Mouse (Mus musculus): ENCODE measurements around the gene Htr6. TPM values are rescaled to one million over a fixed set of nuclear protein-coding genes. Genes with fewer than 3 reads are reported as not detected.

Htr6 gene
- polyA plus RNA-seq, 1 experiment from 2014 or later, result 0.15 TPM

DNA sequence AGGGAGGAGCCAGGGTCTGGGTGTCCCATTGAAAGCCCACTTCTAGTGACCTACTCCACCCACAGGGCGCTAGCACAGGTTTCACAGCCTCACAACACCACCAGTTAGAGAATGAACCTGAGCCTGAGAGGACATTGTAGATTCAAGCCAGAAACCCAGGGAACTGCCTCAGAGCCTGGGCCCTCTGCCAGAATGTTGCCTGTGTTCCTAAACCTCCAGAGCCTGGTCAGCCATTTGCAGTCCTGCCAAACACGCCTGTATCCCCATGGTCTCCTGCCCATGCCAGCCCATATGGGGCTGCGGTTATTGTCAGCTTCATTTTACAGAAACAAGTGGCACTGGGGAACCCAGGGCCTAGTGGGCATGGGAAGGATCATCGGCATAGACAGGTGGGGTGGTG, 20.0 kb downstream of the Htr6 start:
- H3K9me3 ChIP-seq (ENCODE audit: low read length), result no peaks in the 10 kb centered on the region
- no peaks in the 10 kb centered on the region for H3K27me3 ChIP-seq (ENCODE audit: insufficient read depth, low read length)
- H3K36me3 ChIP-seq (ENCODE audit: insufficient read depth, low read length), result no peaks in the 10 kb centered on the region
- H3K4me3 ChIP-seq (ENCODE audit: low read length), result no peak overlapping the region
- no peak overlapping the region for H3K4me2 ChIP-seq (replicated peaks; ENCODE audit: low read depth, low read length)
- no peak overlapping the region for H3K9ac ChIP-seq (replicated peaks; ENCODE audit: low read length)
- H3K4me1 ChIP-seq (ENCODE audit: insufficient read depth, low read length), result no peaks in the 10 kb centered on the region
- ATAC-seq (ENCODE audit: low FRiP score, low TSS enrichment), result no peak
- 77% methylated on average over 4 of the region's 4 CpGs for WGBS
- no peak overlapping the region for H3K27ac ChIP-seq (ENCODE audit: low read length)

DNA sequence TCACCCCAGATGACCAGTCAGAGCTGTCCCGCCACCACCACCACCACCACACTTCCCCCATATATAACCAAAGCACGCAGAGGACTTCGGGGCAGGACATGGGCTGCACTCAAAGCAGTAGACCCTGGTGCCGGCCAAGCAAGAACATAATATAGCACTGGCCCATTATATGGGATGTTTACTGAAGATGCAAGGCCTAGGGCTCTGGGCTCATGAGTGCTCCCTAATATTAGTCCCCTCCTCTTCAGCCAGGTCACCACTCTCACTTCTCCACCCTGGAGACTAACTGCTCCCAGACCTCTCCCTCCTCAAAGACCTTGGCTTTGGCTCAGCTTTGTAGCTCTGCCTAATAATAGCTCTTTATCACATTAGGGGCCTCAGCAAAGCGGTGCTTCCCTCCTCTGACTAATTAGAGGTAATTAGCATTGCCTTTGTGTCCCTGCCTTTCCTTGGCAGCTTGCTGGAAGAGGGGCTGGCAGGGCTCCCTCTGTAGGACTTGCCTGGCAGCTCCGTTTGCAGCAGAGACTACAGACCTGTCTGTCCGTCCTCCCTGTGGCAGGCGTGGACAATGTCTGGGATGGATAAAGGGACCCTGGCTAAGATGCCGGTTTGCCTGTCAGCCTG, 21.0 kb downstream of the Htr6 start:
- no peak for ATAC-seq (ENCODE audit: low FRiP score, low TSS enrichment)
- H3K27ac ChIP-seq (ENCODE audit: low read length), result no peak overlapping the region
- no peaks in the 10 kb centered on the region for H3K27me3 ChIP-seq (ENCODE audit: insufficient read depth, low read length)
- H3K4me2 ChIP-seq (replicated peaks; ENCODE audit: low read depth, low read length), result no peak overlapping the region
- no peaks in the 10 kb centered on the region for H3K9me3 ChIP-seq (ENCODE audit: low read length)
- H3K4me3 ChIP-seq (ENCODE audit: low read length), result no peak overlapping the region
- H3K9ac ChIP-seq (replicated peaks; ENCODE audit: low read length), result no peak overlapping the region
- no peaks in the 10 kb centered on the region for H3K36me3 ChIP-seq (ENCODE audit: insufficient read depth, low read length)
- WGBS, result 53% methylated on average over 9 of the region's 9 CpGs
- no peaks in the 10 kb centered on the region for H3K4me1 ChIP-seq (ENCODE audit: insufficient read depth, low read length)

DNA sequence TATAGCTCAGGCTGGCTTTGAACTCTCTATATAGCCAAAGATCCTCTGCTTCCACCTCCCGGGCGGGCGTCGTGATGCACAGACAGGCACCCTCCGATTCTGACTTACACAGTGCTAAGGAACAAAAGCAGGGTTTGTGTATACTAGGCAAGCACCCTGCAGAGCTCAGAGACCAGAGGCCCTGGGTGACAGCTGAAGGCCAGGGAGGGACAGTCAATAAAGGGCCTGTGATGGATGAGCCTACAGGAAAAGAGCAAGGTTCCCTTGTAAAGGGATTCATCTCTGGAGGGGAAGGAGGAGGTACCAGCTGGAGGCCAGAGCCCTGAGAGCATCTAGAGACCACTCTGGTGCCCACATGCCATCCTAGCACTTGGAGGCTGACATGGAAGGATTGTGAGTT, 22.0 kb downstream of the Htr6 start:
- Histone ChIP-seq H3K9ac (replicated peaks; ENCODE audit: low read length) (no peak overlapping the region), H3K4me3 (ENCODE audit: low read length) (no peak overlapping the region), H3K36me3 (ENCODE audit: insufficient read depth, low read length) (no peaks in the 10 kb centered on the region), H3K27ac (ENCODE audit: low read length) (no peak overlapping the region), H3K27me3 (ENCODE audit: insufficient read depth, low read length) (no peaks in the 10 kb centered on the region), H3K4me2 (replicated peaks; ENCODE audit: low read depth, low read length) (no peak overlapping the region), H3K4me1 (ENCODE audit: insufficient read depth, low read length) (no peaks in the 10 kb centered on the region), H3K9me3 (ENCODE audit: low read length) (no peaks in the 10 kb centered on the region)
- ATAC-seq (ENCODE audit: low FRiP score, low TSS enrichment), result no peak
- 55% methylated on average over 5 of the region's 5 CpGs for WGBS

DNA sequence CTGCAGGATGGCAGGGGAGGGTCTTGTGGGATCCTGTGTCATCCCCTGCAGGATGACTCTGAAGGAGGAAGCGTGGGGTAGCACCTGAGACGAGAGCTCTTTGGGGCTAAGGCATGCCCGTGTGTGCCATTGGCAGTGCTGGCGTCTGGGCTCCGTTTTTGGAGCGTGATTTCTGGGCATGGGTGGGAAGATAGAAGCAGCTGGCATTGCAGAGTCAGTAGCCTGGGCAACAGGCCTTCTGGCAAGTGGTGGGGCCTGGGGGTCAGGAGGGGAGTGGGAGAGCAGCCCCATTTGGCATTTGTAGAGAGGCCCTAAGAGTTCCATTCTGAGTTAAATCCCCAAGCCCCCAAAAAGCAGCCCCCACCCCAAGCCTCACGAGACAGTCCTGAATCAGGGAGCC, 22.6 kb downstream of the Htr6 start:
- Histone ChIP-seq H3K4me3 (ENCODE audit: low read length) (no peak overlapping the region), H3K9ac (replicated peaks; ENCODE audit: low read length) (no peak overlapping the region), H3K36me3 (ENCODE audit: insufficient read depth, low read length) (no peaks in the 10 kb centered on the region), H3K9me3 (ENCODE audit: low read length) (no peaks in the 10 kb centered on the region), H3K27ac (ENCODE audit: low read length) (no peak overlapping the region), H3K4me1 (ENCODE audit: insufficient read depth, low read length) (no peaks in the 10 kb centered on the region), H3K27me3 (ENCODE audit: insufficient read depth, low read length) (no peaks in the 10 kb centered on the region), H3K4me2 (replicated peaks; ENCODE audit: low read depth, low read length) (no peak overlapping the region)
- no peak for ATAC-seq (ENCODE audit: low FRiP score, low TSS enrichment)
- WGBS, result 79% methylated on average over 7 of the region's 7 CpGs

DNA sequence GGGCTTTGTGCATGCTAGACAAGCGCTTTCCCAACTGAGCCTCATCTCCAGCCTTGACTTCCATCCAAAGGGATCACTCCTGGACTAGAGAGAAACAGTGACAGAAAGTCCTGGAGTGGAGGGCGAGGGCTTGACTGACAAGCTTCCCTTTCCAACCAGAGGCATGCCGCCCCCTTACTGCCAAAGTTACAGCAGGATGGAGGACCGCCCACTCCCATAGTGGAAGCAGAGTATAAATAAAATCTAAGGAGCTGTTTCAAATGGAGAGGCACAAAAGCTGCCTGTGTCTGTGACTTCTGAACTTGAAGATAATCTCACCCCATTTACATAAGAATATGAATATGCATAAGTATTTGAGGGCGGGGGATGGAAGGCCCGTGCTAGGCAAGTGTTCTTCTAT, 26.9 kb downstream of the Htr6 start:
- no peak overlapping the region for H3K9ac ChIP-seq (replicated peaks; ENCODE audit: low read length)
- no peak overlapping the region for H3K27ac ChIP-seq (ENCODE audit: low read length)
- WGBS, result 79% methylated on average over 6 of the region's 6 CpGs
- 0 out of 2 replicates have a peak, but pooled peaks cover 5% of the 10 kb centered on the region for H3K9me3 ChIP-seq (ENCODE audit: low read length)
- H3K36me3 ChIP-seq (ENCODE audit: insufficient read depth, low read length), result no peaks in the 10 kb centered on the region
- no peak overlapping the region for H3K4me2 ChIP-seq (replicated peaks; ENCODE audit: low read depth, low read length)
- no peak for ATAC-seq (ENCODE audit: low FRiP score, low TSS enrichment)
- H3K27me3 ChIP-seq (ENCODE audit: insufficient read depth, low read length), result no peaks in the 10 kb centered on the region
- no peaks in the 10 kb centered on the region for H3K4me1 ChIP-seq (ENCODE audit: insufficient read depth, low read length)
- H3K4me3 ChIP-seq (ENCODE audit: low read length), result no peak overlapping the region

DNA sequence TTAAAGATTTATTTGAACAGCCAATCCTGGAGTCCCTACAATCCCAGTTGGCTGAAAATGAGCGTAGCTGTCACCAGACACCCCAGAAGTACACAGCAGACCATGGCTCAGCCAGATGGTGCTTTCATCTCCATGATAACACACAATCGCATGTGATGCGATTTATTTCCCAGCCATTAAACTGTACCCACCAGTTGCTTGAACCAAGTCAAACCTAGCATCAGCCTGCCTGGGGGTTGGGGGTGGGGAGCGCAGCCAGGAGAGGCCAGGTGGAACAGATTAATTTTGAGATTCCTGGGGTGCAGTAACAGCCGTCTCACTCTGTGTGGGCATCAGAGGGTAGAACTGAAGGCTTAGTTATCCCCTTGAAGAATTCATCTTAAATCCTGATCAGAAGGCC, 29.0 kb downstream of the Htr6 start:
- Histone ChIP-seq H3K9me3 (ENCODE audit: low read length) (0 out of 2 replicates have a peak, but pooled peaks cover 5% of the 10 kb centered on the region), H3K9ac (replicated peaks; ENCODE audit: low read length) (no peak overlapping the region), H3K4me1 (ENCODE audit: insufficient read depth, low read length) (no peaks in the 10 kb centered on the region), H3K27me3 (ENCODE audit: insufficient read depth, low read length) (no peaks in the 10 kb centered on the region), H3K4me2 (replicated peaks; ENCODE audit: low read depth, low read length) (no peak overlapping the region), H3K4me3 (ENCODE audit: low read length) (no peak overlapping the region), H3K27ac (ENCODE audit: low read length) (no peak overlapping the region), H3K36me3 (ENCODE audit: insufficient read depth, low read length) (no peaks in the 10 kb centered on the region)
- ATAC-seq (ENCODE audit: low FRiP score, low TSS enrichment), result no peak
- WGBS, result 79% methylated on average over 5 of the region's 5 CpGs

DNA sequence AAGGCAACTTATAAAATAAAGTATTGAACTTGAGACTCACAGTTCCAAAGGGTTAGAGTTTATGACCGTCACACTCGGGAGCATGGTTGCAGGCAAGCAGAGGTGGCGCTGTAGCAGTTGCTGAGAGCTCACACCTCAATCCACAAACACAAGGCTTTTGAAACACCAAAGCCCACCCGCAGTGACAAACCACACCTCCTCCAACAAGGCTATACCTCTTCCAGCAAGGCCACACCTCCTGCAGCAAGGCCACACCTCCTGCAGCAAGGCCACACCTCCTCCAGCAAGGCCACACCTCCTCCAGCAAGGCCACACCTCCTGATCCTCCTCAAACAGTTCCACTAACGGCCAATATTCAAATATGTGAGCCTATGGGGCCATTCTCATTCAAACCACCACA, 30.8 kb downstream of the Htr6 start:
- no peak overlapping the region for H3K9ac ChIP-seq (replicated peaks; ENCODE audit: low read length)
- no peak overlapping the region for H3K4me2 ChIP-seq (replicated peaks; ENCODE audit: low read depth, low read length)
- no peak for ATAC-seq (ENCODE audit: low FRiP score, low TSS enrichment)
- 0 out of 2 replicates have a peak, but pooled peaks cover 3% of the 10 kb centered on the region for H3K4me1 ChIP-seq (ENCODE audit: insufficient read depth, low read length)
- H3K9me3 ChIP-seq (ENCODE audit: low read length), result 0 out of 2 replicates have a peak, but pooled peaks cover 5% of the 10 kb centered on the region
- H3K27ac ChIP-seq (ENCODE audit: low read length), result no peak overlapping the region
- H3K36me3 ChIP-seq (ENCODE audit: insufficient read depth, low read length), result no peaks in the 10 kb centered on the region
- no peak overlapping the region for H3K4me3 ChIP-seq (ENCODE audit: low read length)
- WGBS, result 85% methylated on average over 5 of the region's 5 CpGs
- no peaks in the 10 kb centered on the region for H3K27me3 ChIP-seq (ENCODE audit: insufficient read depth, low read length)

DNA sequence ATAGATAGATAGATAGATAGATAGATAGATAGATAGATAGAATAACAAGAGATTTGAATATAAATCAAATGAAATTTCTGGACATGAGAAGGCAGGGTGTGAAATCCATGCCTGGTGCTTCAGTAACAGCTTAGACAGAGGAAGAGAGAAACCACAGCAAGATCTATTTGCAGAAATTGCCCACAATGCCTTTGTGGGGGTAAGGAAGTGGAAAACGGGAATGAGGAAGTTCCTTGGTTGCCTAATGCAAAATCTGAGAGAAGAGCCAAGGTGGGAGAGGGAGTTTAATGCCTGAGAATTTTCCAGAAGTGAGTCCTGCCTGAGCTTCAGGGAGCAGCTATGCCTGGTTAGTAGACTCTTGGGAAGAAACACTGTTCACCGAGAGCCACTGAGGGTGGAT, 31.8 kb downstream of the Htr6 start:
- H3K4me2 ChIP-seq (replicated peaks; ENCODE audit: low read depth, low read length), result no peak overlapping the region
- H3K36me3 ChIP-seq (ENCODE audit: insufficient read depth, low read length), result no peaks in the 10 kb centered on the region
- H3K4me1 ChIP-seq (ENCODE audit: insufficient read depth, low read length), result peaks cover 5% of the 10 kb centered on the region
- no peaks in the 10 kb centered on the region for H3K27me3 ChIP-seq (ENCODE audit: insufficient read depth, low read length)
- H3K9me3 ChIP-seq (ENCODE audit: low read length), result 0 out of 2 replicates have a peak, but pooled peaks cover 5% of the 10 kb centered on the region
- no peak overlapping the region for H3K27ac ChIP-seq (ENCODE audit: low read length)
- no peak for ATAC-seq (ENCODE audit: low FRiP score, low TSS enrichment)
- H3K4me3 ChIP-seq (ENCODE audit: low read length), result no peak overlapping the region
- 84% methylated on average over 2 of the region's 2 CpGs for WGBS
- H3K9ac ChIP-seq (replicated peaks; ENCODE audit: low read length), result no peak overlapping the region

DNA sequence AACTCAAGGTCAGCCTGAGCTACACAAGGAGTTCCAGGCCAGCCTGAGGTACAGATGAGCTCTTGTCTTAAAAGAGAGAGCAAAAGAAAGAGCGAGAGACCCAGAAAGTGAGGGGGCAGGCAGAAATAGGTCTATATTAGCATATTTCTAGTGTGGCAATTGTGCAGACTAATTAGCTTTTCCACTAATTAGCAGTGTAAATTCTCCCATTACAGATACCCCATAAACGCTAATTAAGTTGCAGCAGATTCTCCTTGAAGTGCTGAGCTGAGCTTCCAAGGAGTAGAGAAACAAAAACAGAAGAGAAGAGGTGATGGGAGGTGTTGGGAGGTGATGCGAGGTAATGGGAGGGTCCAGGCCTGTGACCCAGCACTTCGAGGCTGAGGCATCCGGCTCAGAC, 32.8 kb downstream of the Htr6 start:
- H3K4me3 ChIP-seq (ENCODE audit: low read length), result no peak overlapping the region
- no peaks in the 10 kb centered on the region for H3K27me3 ChIP-seq (ENCODE audit: insufficient read depth, low read length)
- ATAC-seq (ENCODE audit: low FRiP score, low TSS enrichment), result no peak
- no peak overlapping the region for H3K4me2 ChIP-seq (replicated peaks; ENCODE audit: low read depth, low read length)
- no peaks in the 10 kb centered on the region for H3K36me3 ChIP-seq (ENCODE audit: insufficient read depth, low read length)
- 66% methylated on average over 5 of the region's 5 CpGs for WGBS
- H3K27ac ChIP-seq (ENCODE audit: low read length), result no peak overlapping the region
- no peak overlapping the region for H3K9ac ChIP-seq (replicated peaks; ENCODE audit: low read length)
- 0 out of 2 replicates have a peak, but pooled peaks cover 5% of the 10 kb centered on the region for H3K9me3 ChIP-seq (ENCODE audit: low read length)
- H3K4me1 ChIP-seq (ENCODE audit: insufficient read depth, low read length), result peaks cover 15% of the 10 kb centered on the region

DNA sequence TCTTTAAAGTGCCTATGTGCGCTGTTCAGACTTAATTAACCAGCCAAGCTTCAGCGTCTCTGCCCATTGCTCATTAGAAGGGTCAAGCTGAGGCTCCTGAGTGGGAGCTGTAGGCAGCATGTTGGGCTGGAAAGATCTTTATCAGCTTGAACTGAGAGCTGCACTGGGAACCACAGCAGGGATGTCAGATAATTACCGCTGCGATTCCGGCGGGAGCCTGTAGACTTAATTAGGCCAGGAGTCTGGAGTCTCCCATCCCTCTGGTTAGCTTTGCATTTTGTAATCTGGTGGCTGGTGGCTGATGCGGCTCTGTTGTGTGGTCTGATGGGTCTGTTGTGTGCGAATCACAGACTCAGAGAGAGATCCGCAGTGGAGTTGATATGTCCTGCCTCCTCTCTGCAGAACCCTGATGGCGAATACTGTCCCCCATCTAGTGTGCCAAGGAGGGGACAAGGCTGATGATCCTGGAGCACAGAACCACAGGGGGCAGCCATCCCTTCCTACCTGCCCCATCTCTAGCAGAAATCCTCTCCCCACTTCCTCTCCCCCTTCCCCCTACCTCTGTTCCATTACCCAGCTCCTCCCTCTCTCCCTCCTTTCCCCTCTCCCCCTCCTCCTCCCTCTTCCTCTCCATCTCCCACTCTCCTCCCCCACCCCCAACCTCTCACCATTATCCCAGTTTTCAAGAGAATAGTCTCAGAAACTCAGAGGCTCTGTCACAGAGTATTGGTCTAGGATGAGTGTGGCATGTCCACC, 35.1 kb downstream of the Htr6 start:
- H3K9ac ChIP-seq (replicated peaks; ENCODE audit: low read length), result no peak overlapping the region
- H3K4me1 ChIP-seq (ENCODE audit: insufficient read depth, low read length), result peaks cover 22% of the 10 kb centered on the region
- H3K4me2 ChIP-seq (replicated peaks; ENCODE audit: low read depth, low read length), result no peak overlapping the region
- H3K36me3 ChIP-seq (ENCODE audit: insufficient read depth, low read length), result peaks cover 7% of the 10 kb centered on the region; the same call in 1 of the 2 replicates
- 10% methylated on average over 10 of the region's 10 CpGs for WGBS
- 0 out of 2 replicates have a peak, but pooled peaks cover 5% of the 10 kb centered on the region for H3K9me3 ChIP-seq (ENCODE audit: low read length)
- no peak overlapping the region for H3K27ac ChIP-seq (ENCODE audit: low read length)
- no peak for ATAC-seq (ENCODE audit: low FRiP score, low TSS enrichment)
- no peaks in the 10 kb centered on the region for H3K27me3 ChIP-seq (ENCODE audit: insufficient read depth, low read length)
- H3K4me3 ChIP-seq (ENCODE audit: low read length), result no peak overlapping the region

All from kidney, embryonic 16.5 days (tissue).